Mouse (Mus musculus) G1E (cell line): ENCODE measurements around the gene Pgrmc2. TPM values are rescaled to one million over a fixed set of nuclear protein-coding genes. Genes with fewer than 3 reads are reported as not detected.

Experiments used
- ATAC-seq: 2 replicates; pipeline ENCODE4 v1.8.0; 2016; ENCODE audit warnings: mild to moderate bottlenecking; ENCODE audit not compliant: insufficient number of reproducible peaks, poor library complexity, low FRiP score, severe bottlenecking; ENCODE audit errors: extremely low read depth
- DNase-seq: peaks from one replicate; pipeline ENCODE4 v3.0.0; 2012; ENCODE audit warnings: low spot score
- H3K27me3 ChIP-seq: 2 replicates; pipeline ENCODE4 v1.6.1; 2012; ENCODE audit warnings: mild to moderate bottlenecking, low read length, inconsistent platforms; ENCODE audit not compliant: insufficient read depth
- H3K36me3 ChIP-seq: replicated peaks from 2 replicates; pipeline ENCODE3; 2012; ENCODE audit warnings: mild to moderate bottlenecking, inconsistent platforms
- H3K4me1 ChIP-seq: 2 replicates; pipeline ENCODE4 v1.6.1; 2012; ENCODE audit warnings: low read depth, low read length, inconsistent platforms, mixed read lengths; ENCODE audit not compliant: insufficient read depth
- H3K4me3 ChIP-seq: 2 replicates; pipeline ENCODE4 v1.5.1; 2012; ENCODE audit warnings: low read depth, mild to moderate bottlenecking, inconsistent platforms, low read length, moderate library complexity, mixed read lengths
- H3K9me3 ChIP-seq: replicated peaks from 2 replicates; pipeline ENCODE4 v1.6.1; 2012; ENCODE audit warnings: inconsistent platforms
- CTCF ChIP-seq: IDR thresholded peaks from 2 replicates; pipeline ENCODE4 v1.5.1; 2012; ENCODE audit warnings: low read depth, low read length, inconsistent platforms, mixed read lengths
- GATA1 ChIP-seq: IDR thresholded peaks from 2 replicates; pipeline ENCODE4 v1.6.1; 2012; ENCODE audit warnings: borderline replicate concordance, low read length, inconsistent platforms, mixed read lengths
- GATA2 ChIP-seq: IDR thresholded peaks from 2 replicates; pipeline ENCODE4 v1.6.1; 2012; ENCODE audit warnings: low read depth, low read length, inconsistent platforms, borderline replicate concordance
- POLR2AphosphoS5 ChIP-seq: IDR thresholded peaks from 2 replicates; pipeline ENCODE4 v1.6.1; 2012; ENCODE audit warnings: low read depth, low read length, inconsistent platforms; ENCODE audit not compliant: insufficient replicate concordance
- TAL1 ChIP-seq: conservative IDR thresholded peaks from 2 replicates; pipeline ENCODE4 v1.6.1; 2012; ENCODE audit warnings: low read depth, low read length, inconsistent platforms, mixed read lengths
- polyA plus RNA-seq: library from polyadenylated mRNA; stranded (reverse); fragments of >175 nt; gene quantifications from 2 replicates; pipeline ENCODE4 v1.2.3, GENCODE M21; 2012
- total RNA-seq, 2 experiments: library from RNA; stranded (forward) in 1 of 2; stranded (reverse) in 1 of 2; fragments of 200-1000 nt in 1 of 2; fragments of >200 nt in 1 of 2; fragmentation: Nextera tagmentation in 1 of 2; gene quantifications; 2 replicates each; pipeline ENCODE4 v1.2.3; 2014 to 2017

Pgrmc2 gene
- total and polyA plus RNA-seq, 3 experiments, result 14.0 to 20.2 (median 15.4) TPM

DNA sequence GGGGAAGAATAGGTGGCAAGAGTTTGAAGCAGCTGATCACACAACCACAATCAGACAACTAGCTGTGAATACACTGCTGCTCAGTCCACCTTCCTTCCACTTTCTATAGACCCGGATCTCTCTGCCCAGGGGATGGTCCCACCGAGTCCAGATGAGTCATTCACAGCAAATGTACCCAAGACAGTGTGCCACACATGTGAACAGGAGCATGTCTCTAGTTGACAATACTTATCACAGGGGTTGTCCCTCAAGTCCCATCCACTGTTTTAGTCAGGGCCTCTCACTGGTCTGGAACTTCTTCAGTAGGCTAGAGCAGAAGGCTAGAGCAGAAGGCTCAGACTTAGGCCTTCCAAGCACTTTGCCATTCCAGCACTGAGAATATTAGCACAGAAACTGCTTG is 20.1 kb downstream of the Pgrmc2 start:
- DNase-seq, result no peak
- no peaks in the 10 kb centered on the region for H3K4me1 ChIP-seq
- no peak for ATAC-seq
- TF ChIP-seq GATA1 (no peak), CTCF (no peak), GATA2 (no peak), TAL1 (no peak), POLR2AphosphoS5 (no peak)
- no peaks in the 10 kb centered on the region for H3K9me3 ChIP-seq
- H3K27me3 ChIP-seq, result no peaks in the 10 kb centered on the region
- H3K4me3 ChIP-seq, result no peak overlapping the region
- H3K36me3 ChIP-seq, result peaks cover 50% of the 10 kb centered on the region

DNA sequence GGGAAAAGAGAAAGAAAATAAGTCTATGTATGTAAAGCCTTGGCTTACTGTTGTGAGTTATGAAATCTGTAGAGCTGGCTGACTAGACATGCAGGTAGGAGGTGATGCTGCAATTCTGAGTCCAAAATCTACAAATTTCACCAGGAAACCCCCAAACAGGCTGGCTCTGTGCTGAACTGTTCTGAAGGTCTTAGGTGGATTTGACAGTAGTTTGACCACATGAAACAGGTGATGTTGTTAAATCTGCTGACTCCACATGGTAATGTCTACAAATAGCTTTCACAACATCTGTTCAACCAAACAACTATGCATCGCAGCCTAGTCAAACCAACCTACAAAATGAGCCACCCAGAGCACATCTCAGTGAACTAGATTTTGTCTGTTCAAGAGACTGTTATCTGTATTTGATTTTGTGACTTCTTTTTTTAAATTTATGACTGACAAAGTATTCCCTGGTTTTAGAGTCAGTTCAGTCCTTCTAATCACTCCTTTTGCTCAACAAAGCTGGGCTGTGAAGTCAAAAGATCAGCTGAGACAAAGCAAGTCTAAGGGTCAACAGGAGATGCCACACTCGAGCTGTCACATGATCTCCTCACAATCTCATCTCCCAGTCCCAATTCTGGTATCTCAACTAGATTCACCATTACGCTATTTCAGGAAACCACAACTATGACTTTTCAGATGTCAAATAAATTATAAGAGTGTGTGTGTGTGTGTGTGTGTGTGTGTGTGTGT is 20.8 kb downstream of the Pgrmc2 start:
- DNase-seq, result no peak
- TF ChIP-seq CTCF (no peak), GATA1 (no peak), POLR2AphosphoS5 (no peak), TAL1 (no peak), GATA2 (no peak)
- Histone ChIP-seq H3K27me3 (no peaks in the 10 kb centered on the region), H3K4me1 (no peaks in the 10 kb centered on the region), H3K9me3 (no peaks in the 10 kb centered on the region), H3K36me3 (peaks cover 43% of the 10 kb centered on the region), H3K4me3 (no peak overlapping the region)
- ATAC-seq, result no peak

DNA sequence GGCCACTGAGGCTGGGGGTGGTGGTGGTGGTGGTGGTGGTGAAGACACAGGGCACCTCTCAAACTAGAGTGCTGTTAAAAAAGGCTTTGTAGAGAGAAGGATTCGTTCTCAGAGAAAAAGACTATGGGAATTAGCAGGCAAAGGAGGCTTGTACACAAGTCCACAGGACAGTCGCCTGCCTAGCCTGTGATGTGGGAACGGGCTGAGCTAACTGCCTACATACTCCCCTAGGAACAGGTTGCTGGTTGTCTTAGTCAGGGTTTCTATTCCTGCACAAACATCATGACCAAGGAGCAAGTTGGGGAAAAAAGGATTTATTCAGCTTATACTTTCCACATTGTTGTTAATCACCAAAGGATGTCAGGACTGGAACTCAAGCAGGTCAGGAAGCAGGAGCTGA is 23.6 kb downstream of the Pgrmc2 start:
- Histone ChIP-seq H3K36me3 (peaks cover 16% of the 10 kb centered on the region), H3K4me3 (no peak overlapping the region), H3K9me3 (no peaks in the 10 kb centered on the region), H3K27me3 (0 out of 2 replicates have a peak, but pooled peaks cover 7% of the 10 kb centered on the region), H3K4me1 (no peaks in the 10 kb centered on the region)
- no peak for TF ChIP-seq POLR2AphosphoS5
- TF ChIP-seq GATA2, result no peak
- TF ChIP-seq GATA1, result no peak
- no peak for TF ChIP-seq TAL1
- no peak for TF ChIP-seq CTCF
- no peak for ATAC-seq
- no peak for DNase-seq

DNA sequence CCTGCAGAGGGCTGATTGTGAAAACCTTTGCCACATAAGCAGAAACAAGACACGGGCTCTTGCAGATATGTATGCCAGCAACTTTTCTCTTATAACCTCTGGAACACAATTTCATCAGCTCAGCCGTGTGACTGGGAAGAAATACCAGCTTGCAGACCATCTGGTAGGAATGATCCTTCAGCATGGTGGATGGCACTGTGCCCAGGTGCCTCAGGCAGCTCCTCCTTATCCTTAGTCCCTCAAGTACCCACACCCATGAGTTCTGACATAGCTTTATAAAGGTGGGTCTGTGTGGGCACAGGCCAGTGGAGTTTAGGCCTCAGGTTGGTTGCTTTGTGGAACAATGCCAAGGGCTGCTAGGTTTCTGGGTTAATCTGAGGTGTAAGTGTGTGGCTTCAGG is 24.5 kb downstream of the Pgrmc2 start:
- H3K27me3 ChIP-seq, result peaks cover 7% of the 10 kb centered on the region; the same call in 1 of the 2 replicates
- no peak for DNase-seq
- no peaks in the 10 kb centered on the region for H3K4me1 ChIP-seq
- no peaks in the 10 kb centered on the region for H3K9me3 ChIP-seq
- TF ChIP-seq TAL1 (no peak), GATA2 (no peak), CTCF (no peak), POLR2AphosphoS5 (no peak), GATA1 (no peak)
- no peak for ATAC-seq
- no peak overlapping the region for H3K4me3 ChIP-seq
- H3K36me3 ChIP-seq, result peaks cover 8% of the 10 kb centered on the region

DNA sequence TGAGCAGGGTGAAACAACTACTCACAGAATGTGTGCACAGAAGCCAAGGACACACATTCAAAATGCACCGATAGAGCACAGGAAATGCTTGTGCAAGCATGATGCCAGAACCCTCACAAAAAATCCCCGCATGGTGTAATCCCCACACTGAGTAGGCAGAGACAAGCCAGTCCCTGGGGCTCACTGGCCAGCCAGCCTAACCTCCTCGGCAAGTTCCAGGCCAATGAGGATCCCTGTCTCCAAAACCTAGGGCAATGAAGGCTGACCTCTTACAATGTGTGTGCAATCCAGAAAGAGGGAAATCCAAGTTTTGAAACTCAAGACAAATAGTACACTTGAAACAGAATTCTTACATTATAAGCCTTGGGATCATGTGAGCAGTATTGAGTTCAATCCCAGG is 29.5 kb downstream of the Pgrmc2 start:
- no peaks in the 10 kb centered on the region for H3K9me3 ChIP-seq
- TF ChIP-seq TAL1 (no peak), CTCF (no peak), GATA2 (no peak), POLR2AphosphoS5 (no peak), GATA1 (no peak)
- peaks cover 17% of the 10 kb centered on the region for H3K27me3 ChIP-seq
- no peak overlapping the region for H3K4me3 ChIP-seq
- peaks cover 2% of the 10 kb centered on the region; the same call in 1 of the 2 replicates for H3K4me1 ChIP-seq
- ATAC-seq (no peak), DNase-seq (no peak)
- H3K36me3 ChIP-seq, result no peaks in the 10 kb centered on the region

DNA sequence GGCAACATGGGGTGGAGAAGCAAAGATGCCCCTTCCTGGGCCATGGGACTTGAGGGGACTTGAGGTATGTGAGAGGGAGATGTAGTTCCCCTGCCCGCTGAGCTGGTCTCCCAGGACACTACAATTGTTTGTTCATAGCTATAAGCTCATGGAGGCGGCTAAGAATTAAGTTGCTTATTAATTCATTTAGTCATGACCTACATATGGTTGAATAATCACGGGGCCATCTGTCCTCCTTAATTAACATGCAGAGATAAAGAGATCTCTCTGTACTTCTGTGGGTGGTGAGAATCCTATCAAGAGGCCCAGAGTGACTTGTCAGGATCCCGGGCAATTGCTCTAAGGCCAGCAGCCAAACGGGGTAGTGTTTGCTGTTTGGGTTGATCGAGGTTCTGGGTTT is 35.0 kb downstream of the Pgrmc2 start:
- ATAC-seq, result no peak
- TF ChIP-seq GATA2, result no peak
- TF ChIP-seq CTCF, result no peak
- TF ChIP-seq TAL1, result no peak
- no peak for TF ChIP-seq GATA1
- no peak for TF ChIP-seq POLR2AphosphoS5
- no peak for DNase-seq
- H3K9me3 ChIP-seq, result no peaks in the 10 kb centered on the region
- H3K4me1 ChIP-seq, result peaks cover 5% of the 10 kb centered on the region
- H3K4me3 ChIP-seq, result no peak overlapping the region
- peaks cover 18% of the 10 kb centered on the region; the same call in 1 of the 2 replicates for H3K27me3 ChIP-seq
- no peaks in the 10 kb centered on the region for H3K36me3 ChIP-seq
